Mouse (Mus musculus) heart, postnatal 0 days (tissue): ENCODE data around the gene Btn2a2. TPM values are rescaled to one million over a fixed set of nuclear protein-coding genes. Genes with fewer than 3 reads are reported as not detected.

ENCODE experiments used
- ATAC-seq: fragments of 200-750 bp; cut with Nextera tagmentation; 2 replicates; pipeline ENCODE4 v1.8.0; 2017; ENCODE audit warnings: low read depth, moderate number of reproducible peaks, moderate library complexity; ENCODE audit not compliant: insufficient read depth
- DNase-seq: peaks from one replicate; pipeline ENCODE4 v3.0.0-alpha.2; 2016; ENCODE audit warnings: low spot score
- H3K27ac ChIP-seq: fragments of 300-500 bp; sonication (generic); 2 replicates; pipeline ENCODE4 v1.5.1; 2014; ENCODE audit warnings: low read depth, mild to moderate bottlenecking
- H3K27me3 ChIP-seq: fragments of 300-500 bp; sonication (generic); 2 replicates; pipeline ENCODE4 v1.6.1; 2014; ENCODE audit warnings: low read length, mixed read lengths; ENCODE audit not compliant: control insufficient read depth, insufficient read depth
- H3K36me3 ChIP-seq: fragments of 300-500 bp; sonication (generic); replicated peaks from 2 replicates; pipeline ENCODE4 v1.6.1; 2014; ENCODE audit warnings: low read length, mixed read lengths; ENCODE audit not compliant: control insufficient read depth, insufficient read depth
- H3K4me1 ChIP-seq: fragments of 300-500 bp; sonication (generic); 2 replicates; pipeline ENCODE4 v1.6.1; 2014; ENCODE audit warnings: antibody characterized with exemption; ENCODE audit not compliant: control insufficient read depth, insufficient read depth
- H3K4me2 ChIP-seq: fragments of 300-500 bp; sonication (generic); 2 replicates; pipeline ENCODE4 v1.6.1; 2014; ENCODE audit warnings: low read depth, mild to moderate bottlenecking, low read length, moderate library complexity
- H3K4me3 ChIP-seq: fragments of 300-500 bp; sonication (generic); 2 replicates; pipeline ENCODE4 v1.5.1; 2014; ENCODE audit warnings: low read depth, low read length
- H3K9ac ChIP-seq: fragments of 300-500 bp; sonication (generic); replicated peaks from 2 replicates; pipeline ENCODE4 v1.6.1; 2014; ENCODE audit warnings: low read depth, low read length, mixed read lengths
- H3K9me3 ChIP-seq: fragments of 300-500 bp; sonication (generic); replicated peaks from 2 replicates; pipeline ENCODE4 v1.6.1; 2016; ENCODE audit warnings: low read length; ENCODE audit not compliant: control insufficient read depth
- CTCF ChIP-seq: IDR thresholded peaks from 2 replicates; pipeline ENCODE4 v1.5.1; 2016; ENCODE audit warnings: antibody characterized with exemption, control low read depth, low read depth
- EP300 ChIP-seq: IDR thresholded peaks from 2 replicates; pipeline ENCODE4 v1.6.1; 2016; ENCODE audit warnings: antibody characterized with exemption, low read depth
- WGBS: fragments of 180-500 bp; shearing (Covaris S2); extraction: QIAGEN DNeasy Blood & Tissue Kit; methylation state at CpG from one replicate; pipeline ENCODE4 v1.1.7; 2014; 5-methylcytosine and 5-hydroxymethylcytosine counted together
- polyA plus RNA-seq: library from polyadenylated mRNA; unstranded; fragments of >200 nt; fragmentation: Nextera tagmentation; extraction: Ambion mirVana; gene quantifications from 2 replicates; pipeline ENCODE4 v1.2.1, GENCODE M21; 2015
- total RNA-seq: library from RNA; depleted of rRNA; stranded (reverse); fragments of >200 nt; gene quantifications from 2 replicates; pipeline ENCODE4 v1.2.3, GENCODE M21; 2014; ENCODE audit warnings: low replicate concordance

Btn2a2 gene
- total and polyA plus RNA-seq, 2 experiments from 2014 or later = 0.15 TPM; not detected in 1

- Histone ChIP-seq H3K9me3 (no peaks in the 10 kb centered on the region), H3K27ac (no peak overlapping the region), H3K4me1 (peaks cover 8% of the 10 kb centered on the region), H3K4me2 (peak overlapping the region; percentile 54), H3K27me3 (no peaks in the 10 kb centered on the region), H3K4me3 (peak overlapping the region; percentile 32), H3K9ac (no peak overlapping the region), H3K36me3 (no peaks in the 10 kb centered on the region)
- DNase-seq (no peak), ATAC-seq (no peak)
- WGBS = 4% methylated on average over 10 of the region's 10 CpGs
- TF ChIP-seq CTCF (no peak), EP300 (no peak)
Observed at GRCm38 (mm10) chr13:23525901-23526300, 37.2 kb upstream of the Btn2a2 start.

GRCm38 (mm10) chr13:23524654-23525053, 36.0 kb upstream of the Btn2a2 start:
- Histone ChIP-seq H3K4me2 (no peak overlapping the region), H3K27ac (no peak overlapping the region), H3K9ac (no peak overlapping the region), H3K27me3 (no peaks in the 10 kb centered on the region), H3K9me3 (no peaks in the 10 kb centered on the region), H3K4me1 (peaks cover 8% of the 10 kb centered on the region), H3K4me3 (no peak overlapping the region), H3K36me3 (no peaks in the 10 kb centered on the region)
- DNase-seq (peak; percentile 79), ATAC-seq (no peak)
- 12% methylated on average over 5 of the region's 5 CpGs for WGBS
- TF ChIP-seq EP300 (no peak), CTCF (peak; percentile 82)

- DNase-seq = no peak
Observed at GRCm38 (mm10) chr13:23523976-23524375, 35.3 kb upstream of the Btn2a2 start.

GRCm38 (mm10) chr13:23521703-23522102, 33.0 kb upstream of the Btn2a2 start:
- no peak for TF ChIP-seq CTCF
- no peak for TF ChIP-seq EP300
- no peak for DNase-seq
- H3K4me3 ChIP-seq = no peak overlapping the region
- WGBS = 2% methylated on average over 14 of the region's 14 CpGs
- H3K4me1 ChIP-seq = no peaks in the 10 kb centered on the region
- H3K9me3 ChIP-seq = no peaks in the 10 kb centered on the region
- no peaks in the 10 kb centered on the region for H3K27me3 ChIP-seq
- H3K4me2 ChIP-seq = 0 out of 2 replicates have a peak overlapping the region, but pooled peaks have one; percentile 21
- no peaks in the 10 kb centered on the region for H3K36me3 ChIP-seq
- H3K9ac ChIP-seq = no peak overlapping the region
- no peak overlapping the region for H3K27ac ChIP-seq
- no peak for ATAC-seq

More at GRCm38 (mm10) chr13:23523976-23524375, 35.3 kb upstream of the Btn2a2 start:
- Histone ChIP-seq H3K27me3 (no peaks in the 10 kb centered on the region), H3K4me2 (no peak overlapping the region), H3K9ac (no peak overlapping the region), H3K4me1 (peaks cover 5% of the 10 kb centered on the region), H3K27ac (no peak overlapping the region), H3K9me3 (no peaks in the 10 kb centered on the region), H3K36me3 (no peaks in the 10 kb centered on the region), H3K4me3 (no peak overlapping the region)
- 39% methylated on average over 5 of the region's 5 CpGs for WGBS
- ATAC-seq = no peak
- no peak for TF ChIP-seq EP300
- TF ChIP-seq CTCF = no peak

- no peak overlapping the region for H3K9ac ChIP-seq
Observed at GRCm38 (mm10) chr13:23519416-23519815, 30.8 kb upstream of the Btn2a2 start.

GRCm38 (mm10) chr13:23518885-23519284, 30.2 kb upstream of the Btn2a2 start:
- TF ChIP-seq CTCF (no peak), EP300 (no peak)
- H3K4me3 ChIP-seq = peak overlapping the region; percentile 59
- no peak for ATAC-seq
- under 1% methylated on average over 6 of the region's 6 CpGs for WGBS
- H3K4me2 ChIP-seq = peak overlapping the region; percentile 80
- H3K27me3 ChIP-seq = no peaks in the 10 kb centered on the region
- peak; percentile 68 for DNase-seq
- H3K27ac ChIP-seq = peak overlapping the region; percentile 74
- no peaks in the 10 kb centered on the region for H3K4me1 ChIP-seq
- no peaks in the 10 kb centered on the region for H3K9me3 ChIP-seq
- H3K36me3 ChIP-seq = no peaks in the 10 kb centered on the region
- no peak overlapping the region for H3K9ac ChIP-seq

More at GRCm38 (mm10) chr13:23519416-23519815, 30.8 kb upstream of the Btn2a2 start:
- Histone ChIP-seq H3K9me3 (no peaks in the 10 kb centered on the region), H3K4me3 (peak overlapping the region; percentile 59), H3K36me3 (no peaks in the 10 kb centered on the region), H3K4me2 (peak overlapping the region; percentile 80), H3K27ac (peak overlapping the region; percentile 74), H3K27me3 (no peaks in the 10 kb centered on the region), H3K4me1 (no peaks in the 10 kb centered on the region)
- DNase-seq (peak; percentile 68), ATAC-seq (0 out of 2 replicates have a peak, but pooled peaks have one; percentile 19)
- TF ChIP-seq EP300 (no peak), CTCF (no peak)
- under 1% methylated on average over 10 of the region's 10 CpGs for WGBS
